Mouse (Mus musculus): Measurements from ENCODE around the gene Znfx1. TPM values are rescaled to one million over a fixed set of nuclear protein-coding genes. Genes with fewer than 3 reads are reported as not detected.
"Not testable (repeated sequence)": the region's sequence is repeated elsewhere in the genome, so short reads cannot be mapped to it uniquely, and the experiment has no call there.

Gene Znfx1
- total RNA-seq, 2 experiments from 2014 or later, result 25.2 to 25.8 TPM

- no peak for TF ChIP-seq CTCF (IDR thresholded peaks at IDR 0.05)
- DNase-seq, result no peak
- intact Hi-C loops (cut with DNase I), result no loop called here
- H3K4me3 ChIP-seq, result no peak overlapping the region
- no peak overlapping the region for H3K27ac ChIP-seq
Measured at GRCm38 (mm10) chr2:167028553-167028952, 34.3 kb downstream of the Znfx1 start.

DNA sequence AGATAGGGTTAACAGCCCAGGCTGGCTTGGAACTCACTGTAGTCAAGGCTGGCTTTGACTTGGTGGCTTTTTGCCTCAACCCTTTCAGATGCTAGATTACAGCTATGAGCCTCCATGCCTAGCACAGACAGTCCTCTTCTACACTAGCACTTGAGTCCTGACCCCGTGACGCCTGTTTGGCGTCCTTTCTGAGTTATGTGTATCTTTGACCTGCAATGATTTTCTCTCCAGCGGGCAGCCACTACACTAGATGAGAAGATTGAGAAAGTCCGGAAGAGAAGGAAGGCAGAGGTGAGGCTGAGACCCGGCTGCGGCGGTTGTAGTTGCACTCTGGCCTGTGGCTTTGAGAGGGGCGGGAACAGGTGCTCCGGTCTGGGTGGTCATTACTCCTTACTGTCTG, 43.4 kb downstream of the Znfx1 start:
- Histone ChIP-seq H3K27ac (no peak overlapping the region), H3K4me3 (no peak overlapping the region)
- no peak for TF ChIP-seq CTCF (IDR thresholded peaks at IDR 0.05)
- no peak for DNase-seq
- intact Hi-C loops (cut with DNase I), result loop anchor here (5.0 kb wide), 1 partner anchor 43 kb away; the partner anchor contains the start of gene Znfx1

DNA sequence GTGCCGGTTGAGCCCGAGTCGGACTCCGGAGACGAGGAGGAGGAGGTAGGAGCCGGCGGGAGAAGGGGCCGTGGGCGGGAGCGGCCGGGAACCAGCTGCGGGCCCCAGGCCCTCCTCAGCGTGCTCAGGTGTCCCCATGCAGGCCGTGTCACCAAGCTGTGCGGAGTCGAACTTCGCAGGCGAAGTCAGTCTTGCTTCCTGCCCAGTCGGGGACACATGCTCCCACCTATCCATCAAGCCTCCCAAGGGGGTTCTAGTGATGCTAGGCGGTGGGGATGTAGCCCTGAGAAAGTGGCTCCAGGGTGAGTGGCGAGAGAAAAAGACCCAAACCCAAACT, 47.5 kb downstream of the Znfx1 start:
- DNase-seq, result no peak
- no peak for TF ChIP-seq CTCF (IDR thresholded peaks at IDR 0.05)
- Histone ChIP-seq H3K27ac (peak overlapping the region; percentile 90), H3K4me3 (peak overlapping the region; percentile 85)
- intact Hi-C loops (cut with DNase I), result loop anchor here (5.0 kb wide), 1 partner anchor 47 kb away; the partner anchor contains the start of gene Znfx1

DNA sequence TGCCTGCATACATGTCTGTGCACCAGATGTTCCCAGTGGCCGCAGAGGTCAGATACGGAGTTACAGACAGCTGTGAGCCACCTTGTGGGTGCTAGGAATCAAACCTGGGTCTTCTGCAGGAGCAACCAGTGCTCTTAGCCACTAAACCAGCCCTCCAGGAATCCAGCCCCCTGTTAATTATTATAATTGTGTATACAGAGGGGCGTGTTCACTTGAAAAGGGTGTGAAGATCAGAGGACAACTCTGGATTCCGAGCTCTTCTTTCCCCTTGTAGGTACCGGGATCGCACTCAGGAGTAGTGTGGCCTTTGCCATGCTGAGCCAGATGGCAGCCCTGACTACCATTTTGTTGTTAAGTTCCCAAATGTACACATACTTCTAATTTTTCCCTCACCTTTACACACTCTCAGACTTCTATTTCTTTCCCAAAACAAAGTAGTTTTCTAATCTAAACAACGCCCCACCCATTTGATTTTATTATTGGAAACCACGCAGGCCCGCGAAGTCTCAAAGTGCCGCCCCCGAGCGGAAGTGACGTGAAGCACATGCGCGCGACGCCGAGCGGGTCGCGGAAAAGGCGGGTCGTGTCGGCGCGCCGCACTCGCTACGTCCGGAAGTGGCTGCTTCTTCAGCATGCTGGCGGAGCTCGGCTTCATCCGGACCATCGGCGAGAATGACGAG, 48.0 kb downstream of the Znfx1 start, which contains the start of gene Ddx27:
Ddx27 (plus strand) TSS at position 492 of the 680 bp plus-strand sequence.
- H3K27ac ChIP-seq, result peak within 1 kb of the TSS; percentile 90
- intact Hi-C loops (cut with DNase I), result loop anchor here (5.0 kb wide), 1 partner anchor 47 kb away; the partner anchor contains the start of gene Znfx1
- peak; percentile 95 for DNase-seq
- H3K4me3 ChIP-seq, result peak within 1 kb of the TSS; percentile 85
- no peak for TF ChIP-seq CTCF (IDR thresholded peaks at IDR 0.05)

- no peak for DNase-seq
- Histone ChIP-seq H3K27ac (no peak overlapping the region), H3K4me3 (no peak overlapping the region)
- TF ChIP-seq CTCF (IDR thresholded peaks at IDR 0.05), result no peak
- intact Hi-C loops (cut with DNase I), result no loop called here
Measured at GRCm38 (mm10) chr2:167010546-167010945, 52.3 kb downstream of the Znfx1 start.

DNA sequence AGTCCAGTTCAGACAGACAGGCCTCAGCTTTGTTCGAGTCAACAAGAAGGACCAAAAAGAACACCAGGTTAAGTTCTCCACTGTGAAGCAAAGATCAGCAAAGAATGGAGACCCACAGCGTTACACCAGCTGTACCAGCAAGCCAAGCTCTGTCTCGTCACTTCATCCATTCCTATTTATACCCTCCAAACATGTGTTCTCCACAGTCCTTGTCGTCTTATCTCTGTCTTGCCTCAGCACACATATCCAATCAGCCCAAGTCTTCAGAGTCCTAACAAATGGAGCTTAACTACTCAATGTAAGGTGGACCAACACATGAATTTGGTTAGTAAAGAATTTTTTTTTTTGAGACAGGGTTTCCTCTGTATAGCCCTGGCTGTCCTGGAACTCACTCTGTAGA, 53.3 kb downstream of the Znfx1 start:
- Histone ChIP-seq H3K4me3 (no peak overlapping the region), H3K27ac (no peak overlapping the region)
- no peak for DNase-seq
- TF ChIP-seq CTCF (IDR thresholded peaks at IDR 0.05), result no peak
- intact Hi-C loops (cut with DNase I), result no loop called here

- intact Hi-C loops (cut with DNase I); H3K27ac ChIP-seq: not testable (repeated sequence)
Measured at GRCm38 (mm10) chr2:167007565-167007964, 55.2 kb downstream of the Znfx1 start.

DNA sequence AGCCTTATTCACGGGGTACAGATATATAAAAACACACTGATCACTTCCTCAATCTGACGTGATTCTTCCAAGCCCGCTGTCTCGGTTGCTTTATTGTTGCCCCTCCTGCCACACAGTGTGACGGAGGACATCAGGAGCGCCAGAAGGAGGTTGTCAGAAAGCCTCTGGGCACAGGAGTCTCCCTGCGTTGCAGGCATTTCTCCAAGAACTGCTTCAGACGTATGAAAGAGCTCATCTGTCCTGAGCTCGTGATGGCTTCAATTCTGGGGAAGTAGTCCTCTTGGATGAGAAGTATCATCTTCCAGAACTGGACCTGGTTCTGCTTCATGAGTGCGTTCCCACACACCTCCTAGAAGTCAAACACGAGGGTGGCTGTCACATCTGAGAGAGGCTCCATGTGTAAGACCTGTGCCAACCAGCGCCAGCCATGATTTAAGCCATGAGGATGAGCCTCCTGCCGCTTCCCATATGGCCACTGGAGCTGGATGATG, 55.8 kb downstream of the Znfx1 start:
- intact Hi-C loops (cut with DNase I), result no loop called here
- Histone ChIP-seq H3K4me3 (no peak overlapping the region), H3K27ac (no peak overlapping the region)
- no peak for DNase-seq
- no peak for TF ChIP-seq CTCF (IDR thresholded peaks at IDR 0.05)

More at GRCm38 (mm10) chr2:167007565-167007964, 55.2 kb downstream of the Znfx1 start:
- not testable (repeated sequence) for H3K4me3 ChIP-seq, DNase-seq

- no peak for DNase-seq
- H3K4me3 ChIP-seq, result no peak overlapping the region
- H3K27ac ChIP-seq, result no peak overlapping the region
- intact Hi-C loops (cut with DNase I), result no loop called here
- no peak for TF ChIP-seq CTCF (IDR thresholded peaks at IDR 0.05)
Measured at GRCm38 (mm10) chr2:167006355-167006754, 56.5 kb downstream of the Znfx1 start.

GRCm38 (mm10) chr2:167004099-167004854, 58.5 kb downstream of the Znfx1 start:
- peak; percentile 62 for DNase-seq
- Histone ChIP-seq H3K27ac (peak overlapping the region; percentile 70), H3K4me3 (peak overlapping the region; percentile 31)
- intact Hi-C loops (cut with DNase I), result loop anchor here (1.0 kb wide), 1 partner anchor 48 kb away; no protein-coding TSS in a partner anchor
- TF ChIP-seq CTCF (IDR thresholded peaks at IDR 0.05), result peak; percentile 83

DNA sequence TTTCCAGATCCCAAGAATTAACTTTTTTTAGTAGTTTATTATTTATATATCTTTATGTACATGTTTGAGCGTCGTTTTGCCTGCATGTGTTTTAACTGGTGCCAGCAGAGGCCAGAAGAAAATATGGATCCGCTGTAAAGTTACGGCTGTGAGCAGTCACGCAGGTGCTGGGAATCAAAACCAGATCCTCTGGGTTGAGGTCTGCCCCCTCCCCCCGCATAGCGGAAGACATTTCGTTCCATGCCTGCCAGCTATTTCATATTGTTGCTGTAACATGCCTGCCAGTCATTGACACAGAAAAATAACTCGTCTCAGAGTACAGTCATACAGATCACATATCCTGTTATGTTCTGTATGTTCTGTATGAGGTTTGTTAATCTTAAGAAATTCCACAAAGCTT, 61.3 kb downstream of the Znfx1 start:
- Histone ChIP-seq H3K4me3 (no peak overlapping the region), H3K27ac (no peak overlapping the region)
- intact Hi-C loops (cut with DNase I), result no loop called here
- DNase-seq, result no peak
- no peak for TF ChIP-seq CTCF (IDR thresholded peaks at IDR 0.05)

- intact Hi-C loops (cut with DNase I), result no loop called here
- peak overlapping the region; percentile 97 for H3K4me3 ChIP-seq
- no peak for TF ChIP-seq CTCF (IDR thresholded peaks at IDR 0.05)
- DNase-seq, result no peak
- H3K27ac ChIP-seq, result peak overlapping the region; percentile 99
Measured at GRCm38 (mm10) chr2:166996533-166996894, 66.3 kb downstream of the Znfx1 start.
